Mouse (Mus musculus) embryonic fibroblast, embryonic 13.5 days (primary cell): ENCODE data around the gene Fpr1. TPM values are rescaled to one million over a fixed set of nuclear protein-coding genes. Genes with fewer than 3 reads are reported as not detected.
A peak's percentile ranks its signal among the peaks of the same experiment; 100 is the strongest.
"Not testable (repeated sequence)": the region's sequence is repeated elsewhere in the genome, so short reads cannot be mapped to it uniquely, and the experiment has no call there.

Experiments used
- H3K27ac ChIP-seq: 2 replicates; pipeline ENCODE4 v1.5.1; 2012; ENCODE audit warnings: low read length, control low read depth, inconsistent platforms; ENCODE audit not compliant: insufficient read depth
- H3K4me1 ChIP-seq: 2 replicates; pipeline ENCODE4 v1.6.1; 2011; ENCODE audit warnings: low read length; ENCODE audit not compliant: control insufficient read depth, insufficient read depth
- H3K4me3 ChIP-seq: 2 replicates; pipeline ENCODE4 v1.5.1; 2011; ENCODE audit warnings: mild to moderate bottlenecking, control low read depth, low read length; ENCODE audit not compliant: insufficient read depth
- CTCF ChIP-seq: IDR thresholded peaks from 2 replicates; pipeline ENCODE4 v1.5.1; 2011; ENCODE audit warnings: mild to moderate bottlenecking, control low read depth, low read length, moderate library complexity, borderline replicate concordance; ENCODE audit not compliant: insufficient read depth
- POLR2A ChIP-seq: IDR thresholded peaks from 2 replicates; pipeline ENCODE4 v1.6.1; 2011; ENCODE audit warnings: low read depth, mild to moderate bottlenecking, control low read depth, low read length, moderate library complexity
- polyA plus RNA-seq: library from polyadenylated mRNA; stranded (reverse); fragments of >200 nt; gene quantifications from 2 replicates; pipeline ENCODE4 v1.2.4, GENCODE M21; 2011; ENCODE audit warnings: low read depth; ENCODE audit not compliant: missing spikeins, insufficient read length

Gene Fpr1
- polyA plus RNA-seq, 1 experiment = not detected

- Histone ChIP-seq H3K27ac (no peak within 1 kb of the TSS), H3K4me1 (peaks cover 23% of the 10 kb centered on the region), H3K4me3 (no peak within 1 kb of the TSS)
- TF ChIP-seq POLR2A = no peak
- no peak for TF ChIP-seq CTCF
Observed at GRCm38 (mm10) chr17:17855064-17855838, 28.5 kb downstream of the Fpr1 start, which contains the start of gene Has1. Has1 (minus strand) TSS chr17:17855205.

GRCm38 (mm10) chr17:17849906-17850712 lies 33.6 kb downstream of the Fpr1 start:
- TF ChIP-seq CTCF (no peak), POLR2A (no peak)
- no peak overlapping the region for H3K4me3 ChIP-seq
- H3K4me1 ChIP-seq = peaks cover 10% of the 10 kb centered on the region
- H3K27ac ChIP-seq = no peak overlapping the region

GRCm38 (mm10) chr17:17848988-17849387 lies 34.8 kb downstream of the Fpr1 start:
- no peak overlapping the region for H3K27ac ChIP-seq
- TF ChIP-seq CTCF (no peak), POLR2A (no peak)
- no peak overlapping the region for H3K4me3 ChIP-seq
- H3K4me1 ChIP-seq = peaks cover 15% of the 10 kb centered on the region

GRCm38 (mm10) chr17:17845187-17846027 lies 38.3 kb downstream of the Fpr1 start:
- peaks cover 22% of the 10 kb centered on the region for H3K4me1 ChIP-seq
- no peak for TF ChIP-seq CTCF
- TF ChIP-seq POLR2A = no peak
- H3K27ac ChIP-seq = peak overlapping the region; percentile 80
- no peak overlapping the region for H3K4me3 ChIP-seq

- Histone ChIP-seq H3K4me1 (peaks cover 25% of the 10 kb centered on the region), H3K27ac (peak overlapping the region; percentile 80)
- H3K4me3 ChIP-seq = not testable (repeated sequence)
Observed at GRCm38 (mm10) chr17:17844606-17845005, 39.1 kb downstream of the Fpr1 start.

- H3K27ac ChIP-seq = no peak overlapping the region
- H3K4me1 ChIP-seq = peaks cover 28% of the 10 kb centered on the region
- TF ChIP-seq POLR2A = no peak
- TF ChIP-seq CTCF = no peak
- no peak overlapping the region for H3K4me3 ChIP-seq
Observed at GRCm38 (mm10) chr17:17843534-17844261, 40.0 kb downstream of the Fpr1 start.

- Histone ChIP-seq H3K4me1 (peaks cover 37% of the 10 kb centered on the region), H3K27ac (peak overlapping the region; percentile 22; the same call in 1 of the 2 replicates), H3K4me3 (no peak overlapping the region)
- TF ChIP-seq POLR2A (no peak), CTCF (no peak)
Observed at GRCm38 (mm10) chr17:17840796-17841195, 42.9 kb downstream of the Fpr1 start.

GRCm38 (mm10) chr17:17839276-17839675 lies 44.5 kb downstream of the Fpr1 start:
- TF ChIP-seq CTCF (no peak), POLR2A (no peak)
- H3K4me1 ChIP-seq = peaks cover 29% of the 10 kb centered on the region
- no peak overlapping the region for H3K27ac ChIP-seq
- no peak overlapping the region for H3K4me3 ChIP-seq
